Mouse (Mus musculus) lung, embryonic 16.5 days (tissue): ENCODE measurements around the gene Ccdc152. TPM values are rescaled to one million over a fixed set of nuclear protein-coding genes. Genes with fewer than 3 reads are reported as not detected.

ENCODE experiments used
- ATAC-seq: fragments of 200-750 bp; cut with Nextera tagmentation; 2 replicates; pipeline ENCODE4 v1.8.0; 2017; ENCODE audit warnings: low read depth, mild to moderate bottlenecking, moderate library complexity
- H3K27ac ChIP-seq: fragments of 300-500 bp; sonication (generic); 2 replicates; pipeline ENCODE4 v1.5.1; 2014; ENCODE audit warnings: mild to moderate bottlenecking, control low read depth, low read length
- H3K27me3 ChIP-seq: fragments of 300-500 bp; sonication (generic); 2 replicates; pipeline ENCODE4 v1.6.1; 2014; ENCODE audit warnings: low read depth, low read length, mixed read lengths; ENCODE audit not compliant: control insufficient read depth, insufficient read depth
- H3K36me3 ChIP-seq: fragments of 300-500 bp; sonication (generic); 2 replicates; pipeline ENCODE4 v1.6.1; 2014; ENCODE audit warnings: low read length; ENCODE audit not compliant: control insufficient read depth, insufficient read depth
- H3K4me1 ChIP-seq: fragments of 300-500 bp; sonication (generic); replicated peaks from 2 replicates; pipeline ENCODE4 v1.6.1; 2014; ENCODE audit warnings: low read length, mixed read lengths; ENCODE audit not compliant: control insufficient read depth, insufficient read depth
- H3K4me2 ChIP-seq: fragments of 300-500 bp; sonication (generic); 2 replicates; pipeline ENCODE4 v1.6.1; 2014; ENCODE audit warnings: low read depth, low read length, control low read depth
- H3K4me3 ChIP-seq: fragments of 300-500 bp; sonication (generic); 2 replicates; pipeline ENCODE4 v1.5.1; 2014; ENCODE audit warnings: mild to moderate bottlenecking, low read length, control low read depth
- H3K9ac ChIP-seq: fragments of 300-500 bp; sonication (generic); 2 replicates; pipeline ENCODE4 v1.6.1; 2014; ENCODE audit warnings: low read length, control low read depth
- H3K9me3 ChIP-seq: fragments of 300-500 bp; sonication (generic); 2 replicates; pipeline ENCODE4 v1.6.1; 2016; ENCODE audit warnings: low read length; ENCODE audit not compliant: control insufficient read depth
- WGBS: fragments of 180-500 bp; shearing (Covaris S2); extraction: QIAGEN DNeasy Blood & Tissue Kit; methylation state at CpG from one replicate; pipeline ENCODE4 v1.1.7; 2014; 5-methylcytosine and 5-hydroxymethylcytosine counted together
- polyA plus RNA-seq: library from polyadenylated mRNA; unstranded; fragments of >200 nt; fragmentation: Nextera tagmentation; extraction: Ambion mirVana; gene quantifications from 2 replicates; pipeline ENCODE4 v1.2.1, GENCODE M21; 2015

Gene Ccdc152
- polyA plus RNA-seq: 0.28 TPM in 1 of 2 replicates, not detected in the other

DNA sequence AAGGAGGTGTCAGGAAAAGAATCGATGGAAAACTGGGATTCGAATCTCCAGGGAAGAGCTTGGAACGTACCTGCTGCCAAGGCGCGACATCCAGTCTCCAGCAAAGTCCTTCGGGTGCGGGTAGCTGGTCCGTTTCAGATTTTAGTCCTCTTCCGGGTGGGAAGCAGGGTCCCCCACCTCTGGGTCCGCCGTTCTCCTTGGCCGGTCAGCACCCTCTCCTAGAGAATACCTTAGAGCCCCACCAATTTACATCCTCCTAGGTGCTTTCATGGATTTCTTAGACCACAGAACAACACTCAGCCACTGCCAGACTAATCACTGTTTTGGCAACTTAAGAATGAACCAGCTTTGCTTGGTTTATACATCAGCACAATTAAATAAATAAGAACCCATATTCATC, at the start of gene Ccdc152:
Gene Ccdc152 (minus strand): TSS at position 101 of the 400 bp plus-strand sequence.
- H3K27me3 ChIP-seq: no peaks in the 10 kb centered on the region
- no peak within 1 kb of the TSS for H3K27ac ChIP-seq
- ATAC-seq: no peak
- no peak within 1 kb of the TSS for H3K4me3 ChIP-seq
- WGBS: 90% methylated on average over 12 of the region's 12 CpGs
- no peaks in the 10 kb centered on the region for H3K9me3 ChIP-seq
- no peak within 1 kb of the TSS for H3K9ac ChIP-seq
- no peaks in the 10 kb centered on the region for H3K36me3 ChIP-seq
- no peak within 1 kb of the TSS for H3K4me2 ChIP-seq
- H3K4me1 ChIP-seq: no peaks in the 10 kb centered on the region

DNA sequence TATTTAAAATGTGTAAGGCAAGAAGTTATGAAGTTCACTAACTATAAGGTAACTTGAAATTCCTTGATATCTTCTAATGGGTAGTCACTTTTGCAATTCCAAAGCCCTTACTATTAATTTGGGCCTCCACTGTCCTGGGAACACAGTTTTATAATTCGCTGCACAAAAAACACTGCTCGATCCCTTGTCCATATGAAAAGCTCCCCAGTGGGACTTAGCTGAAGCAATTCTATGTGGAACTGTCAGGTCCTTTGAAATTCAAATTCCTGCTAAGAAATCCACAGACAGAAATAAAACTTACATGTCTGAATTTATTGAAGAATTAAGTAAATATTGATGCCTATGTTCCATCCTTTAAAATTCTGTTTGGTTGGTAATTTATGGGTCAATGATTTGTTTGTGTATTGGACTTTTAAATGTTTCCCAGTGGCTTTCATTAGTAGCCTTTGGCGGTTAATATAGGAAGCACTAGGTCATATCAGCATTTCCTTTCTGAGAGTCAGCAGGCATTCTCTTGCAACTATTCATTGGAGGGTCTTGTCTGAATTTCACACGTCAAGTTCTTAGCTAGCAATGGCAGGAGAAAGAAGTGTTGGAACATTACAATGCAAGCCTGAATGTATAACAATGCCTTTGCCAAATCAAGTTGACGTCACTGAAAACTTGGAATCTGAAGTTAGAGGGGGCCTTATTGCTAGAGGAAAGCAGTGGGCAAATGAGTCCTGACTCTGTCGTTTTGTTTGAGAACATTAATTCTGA, 46.2 kb upstream of the Ccdc152 start:
- ATAC-seq: no peak
- H3K9ac ChIP-seq: no peak overlapping the region
- no peak overlapping the region for H3K27ac ChIP-seq
- no peak overlapping the region for H3K4me3 ChIP-seq
- peaks cover 9% of the 10 kb centered on the region for H3K4me1 ChIP-seq
- WGBS: 66% methylated on average over 6 of the region's 6 CpGs
- H3K4me2 ChIP-seq: no peak overlapping the region
- no peaks in the 10 kb centered on the region for H3K36me3 ChIP-seq
- H3K9me3 ChIP-seq: no peaks in the 10 kb centered on the region
- no peaks in the 10 kb centered on the region for H3K27me3 ChIP-seq

DNA sequence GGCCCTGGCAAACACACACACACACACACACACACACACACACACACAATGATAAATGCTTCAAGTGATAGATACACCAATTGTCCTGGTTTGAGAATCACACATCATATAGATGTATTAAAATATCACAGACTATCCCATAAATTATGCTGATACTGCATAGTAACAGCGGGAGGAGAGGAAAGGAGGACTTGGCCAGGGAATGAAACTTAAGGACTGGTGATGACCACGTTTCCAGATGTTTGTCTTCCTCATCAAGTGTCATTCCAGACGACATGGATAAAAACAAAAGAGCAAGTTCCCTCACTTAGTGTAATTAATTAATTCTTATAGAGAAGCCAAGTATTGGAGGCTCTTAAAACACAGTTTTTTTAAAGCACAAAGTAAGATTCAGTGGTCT, 43.4 kb upstream of the Ccdc152 start:
- peaks cover 9% of the 10 kb centered on the region for H3K4me1 ChIP-seq
- H3K9me3 ChIP-seq: no peaks in the 10 kb centered on the region
- H3K27me3 ChIP-seq: no peaks in the 10 kb centered on the region
- H3K4me2 ChIP-seq: no peak overlapping the region
- H3K9ac ChIP-seq: no peak overlapping the region
- peak; percentile 71 for ATAC-seq
- no peaks in the 10 kb centered on the region for H3K36me3 ChIP-seq
- no peak overlapping the region for H3K27ac ChIP-seq
- H3K4me3 ChIP-seq: no peak overlapping the region
- 36% methylated on average over 3 of the region's 3 CpGs for WGBS

DNA sequence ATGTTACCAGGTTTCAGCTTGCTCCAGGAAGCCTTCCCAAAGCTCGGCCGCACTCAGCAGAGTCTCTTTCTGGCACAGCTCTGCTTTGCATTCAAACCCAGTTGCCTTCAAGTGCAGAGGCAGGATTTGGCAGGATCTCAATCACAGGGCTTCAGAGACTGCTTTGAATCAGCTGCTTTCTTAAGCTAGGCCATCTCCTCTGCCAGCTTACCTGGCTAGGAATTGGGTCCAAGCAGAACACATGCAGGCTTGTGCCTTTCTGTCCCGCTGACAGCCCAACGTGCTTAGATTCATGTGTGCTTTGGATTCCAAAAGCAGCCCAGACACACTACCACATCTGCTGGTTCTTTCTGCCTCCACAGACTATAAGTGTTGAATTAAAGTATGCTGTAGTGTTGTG, 41.2 kb upstream of the Ccdc152 start:
- Histone ChIP-seq H3K27ac (no peak overlapping the region), H3K36me3 (peaks cover 4% of the 10 kb centered on the region), H3K9me3 (no peaks in the 10 kb centered on the region), H3K27me3 (no peaks in the 10 kb centered on the region), H3K4me3 (no peak overlapping the region), H3K4me2 (no peak overlapping the region), H3K4me1 (peaks cover 9% of the 10 kb centered on the region), H3K9ac (no peak overlapping the region)
- no peak for ATAC-seq
- 83% methylated on average over 4 of the region's 4 CpGs for WGBS

DNA sequence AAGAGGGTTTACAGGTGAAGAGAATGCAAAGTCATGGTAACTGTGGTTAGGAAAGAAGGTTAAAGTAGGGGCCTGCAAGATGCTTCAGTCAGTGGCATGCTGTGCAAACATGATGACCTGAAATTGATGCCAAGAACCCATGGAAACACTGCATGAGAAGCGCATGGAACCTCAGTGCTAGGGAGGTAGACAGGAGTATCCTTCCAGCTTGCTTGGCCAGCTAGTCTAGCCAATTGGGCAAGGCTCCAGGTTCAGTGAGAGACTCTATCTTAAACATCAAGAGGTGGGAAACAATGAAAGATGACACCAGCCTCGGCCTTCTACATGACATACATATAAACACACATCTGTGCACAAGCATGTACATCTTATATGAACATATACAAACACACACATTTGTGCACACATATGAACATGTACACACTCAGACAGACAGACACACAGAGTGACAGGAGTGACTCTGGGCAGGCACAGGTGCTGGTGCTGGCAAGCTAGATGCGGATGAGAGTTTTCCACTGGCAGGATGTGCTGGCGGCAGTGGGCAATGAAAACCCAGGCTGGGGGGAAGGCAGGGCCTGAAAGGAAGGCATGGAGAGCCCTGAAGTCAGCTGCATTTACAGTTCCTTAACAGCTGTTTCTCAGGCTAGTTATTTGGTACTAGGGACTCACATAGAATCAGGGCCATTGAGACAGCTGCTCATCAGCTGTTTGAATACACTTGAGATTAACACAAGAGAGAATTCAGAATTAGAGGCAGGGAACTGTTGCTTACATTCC, 38.7 kb upstream of the Ccdc152 start:
- Histone ChIP-seq H3K27me3 (no peaks in the 10 kb centered on the region), H3K4me3 (no peak overlapping the region), H3K27ac (no peak overlapping the region), H3K4me1 (0 out of 2 replicates have a peak, but pooled peaks cover under 1% of the 10 kb centered on the region), H3K4me2 (no peak overlapping the region), H3K36me3 (peaks cover 18% of the 10 kb centered on the region), H3K9me3 (peaks cover 4% of the 10 kb centered on the region; the same call in 1 of the 2 replicates), H3K9ac (no peak overlapping the region)
- no peak for ATAC-seq
- WGBS: 64% methylated on average over 4 of the region's 4 CpGs

GRCm38 (mm10) chr15:3339847-3340246, 36.5 kb upstream of the Ccdc152 start:
- H3K27me3 ChIP-seq: no peaks in the 10 kb centered on the region
- H3K4me1 ChIP-seq: no peaks in the 10 kb centered on the region
- no peak overlapping the region for H3K27ac ChIP-seq
- peaks cover 4% of the 10 kb centered on the region; the same call in 1 of the 2 replicates for H3K9me3 ChIP-seq
- no peak overlapping the region for H3K4me2 ChIP-seq
- peaks cover 20% of the 10 kb centered on the region for H3K36me3 ChIP-seq
- 52% methylated on average over 3 of the region's 3 CpGs for WGBS
- no peak overlapping the region for H3K9ac ChIP-seq
- ATAC-seq: peak; percentile 31; the same call in 1 of the 2 replicates
- no peak overlapping the region for H3K4me3 ChIP-seq

- ATAC-seq: no peak
Measured at GRCm38 (mm10) chr15:3332517-3332916, 29.2 kb upstream of the Ccdc152 start.

GRCm38 (mm10) chr15:3331813-3332212, 28.5 kb upstream of the Ccdc152 start:
- ATAC-seq: no peak
- WGBS: 64% methylated on average over 2 of the region's 2 CpGs
- Histone ChIP-seq H3K4me3 (no peak overlapping the region), H3K27ac (no peak overlapping the region), H3K27me3 (no peaks in the 10 kb centered on the region), H3K9ac (no peak overlapping the region), H3K9me3 (no peaks in the 10 kb centered on the region), H3K4me1 (no peaks in the 10 kb centered on the region), H3K4me2 (no peak overlapping the region), H3K36me3 (0 out of 2 replicates have a peak, but pooled peaks cover 4% of the 10 kb centered on the region)

More at GRCm38 (mm10) chr15:3332517-3332916, 29.2 kb upstream of the Ccdc152 start:
- Histone ChIP-seq H3K4me2 (no peak overlapping the region), H3K36me3 (peaks cover 10% of the 10 kb centered on the region), H3K27ac (no peak overlapping the region), H3K4me3 (no peak overlapping the region), H3K9me3 (peaks cover 4% of the 10 kb centered on the region; the same call in 1 of the 2 replicates), H3K27me3 (no peaks in the 10 kb centered on the region), H3K4me1 (no peaks in the 10 kb centered on the region), H3K9ac (no peak overlapping the region)
- 86% methylated on average over 4 of the region's 4 CpGs for WGBS

DNA sequence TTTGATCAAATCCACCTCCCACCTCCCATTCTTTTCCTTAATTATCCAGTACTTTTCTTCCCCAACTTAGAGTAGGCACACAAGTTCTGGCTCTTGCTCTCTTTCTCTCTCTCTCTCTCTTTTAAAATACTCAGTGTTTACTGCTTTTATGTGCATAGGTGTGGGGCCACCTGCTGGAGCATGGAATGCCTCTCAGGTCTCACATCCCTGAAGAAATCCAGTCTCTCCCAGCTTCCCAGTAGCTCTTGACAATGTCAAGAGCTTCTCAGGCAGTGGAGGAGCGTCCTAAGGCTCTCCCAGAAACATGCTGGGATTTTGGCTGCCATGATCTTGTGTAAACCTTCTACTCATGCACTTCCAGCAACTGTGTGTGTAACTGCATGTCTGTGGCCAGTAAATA, 27.0 kb upstream of the Ccdc152 start:
- H3K9ac ChIP-seq: no peak overlapping the region
- H3K27me3 ChIP-seq: no peaks in the 10 kb centered on the region
- H3K27ac ChIP-seq: no peak overlapping the region
- WGBS: 57% methylated on average over 1 of the region's 1 CpGs
- no peak overlapping the region for H3K4me2 ChIP-seq
- no peak overlapping the region for H3K4me3 ChIP-seq
- H3K9me3 ChIP-seq: no peaks in the 10 kb centered on the region
- ATAC-seq: peak; percentile 49
- 0 out of 2 replicates have a peak, but pooled peaks cover 4% of the 10 kb centered on the region for H3K36me3 ChIP-seq
- no peaks in the 10 kb centered on the region for H3K4me1 ChIP-seq
